Mouse (Mus musculus) lung, postnatal 0 days (tissue): ENCODE measurements around the gene Lifr.

Experiments
- CTCF ChIP-seq: IDR thresholded peaks from 2 replicates; pipeline ENCODE4 v1.5.1; 2016; ENCODE audit warnings: antibody characterized with exemption, mild to moderate bottlenecking
- EP300 ChIP-seq: IDR thresholded peaks from 2 replicates; pipeline ENCODE4 v1.6.1; 2016; ENCODE audit warnings: antibody characterized with exemption, mild to moderate bottlenecking, control low read depth

GRCm38 (mm10) chr15:7167238-7167905 is 77.0 kb downstream of the Lifr start:
- TF ChIP-seq CTCF (no peak), EP300 (peak; percentile 43; the same call in 1 of the 2 replicates)
